Mouse (Mus musculus): ENCODE measurements around the gene Eme2. TPM values are rescaled to one million over a fixed set of nuclear protein-coding genes. Genes with fewer than 3 reads are reported as not detected.

The Eme2 gene
- polyA plus RNA-seq, 1 experiment from 2014 or later: 18.9 TPM

- no peak overlapping the region for H3K27ac ChIP-seq (ENCODE audit: low read length)
- H3K9ac ChIP-seq (replicated peaks; ENCODE audit: low read depth, low read length): no peak overlapping the region
- H3K27me3 ChIP-seq (ENCODE audit: control insufficient read depth, insufficient read depth, low read length): no peaks in the 10 kb centered on the region
- no peaks in the 10 kb centered on the region for H3K9me3 ChIP-seq (ENCODE audit: control insufficient read depth, low read depth, low read length)
- H3K4me2 ChIP-seq (replicated peaks; ENCODE audit: low read depth, low read length): no peak overlapping the region
- 94% methylated on average over 6 of the region's 6 CpGs for WGBS
- peaks cover 5% of the 10 kb centered on the region; the same call in 1 of the 2 replicates for H3K4me1 ChIP-seq (ENCODE audit: control insufficient read depth, insufficient read depth, low read length)
- H3K36me3 ChIP-seq (ENCODE audit: control insufficient read depth, insufficient read depth, low read length): peaks cover 74% of the 10 kb centered on the region
- ATAC-seq (ENCODE audit: insufficient number of reproducible peaks, insufficient read depth, low FRiP score, low read depth): no peak
- no peak overlapping the region for H3K4me3 ChIP-seq (ENCODE audit: low read depth, low read length)
These were observed 5.1 kb upstream of the Eme2 start for GRCm38 (mm10) chr17:24900014-24900413.

GRCm38 (mm10) chr17:24899153-24899552 lies 4.3 kb upstream of the Eme2 start:
- WGBS: 88% methylated on average over 5 of the region's 5 CpGs
- no peaks in the 10 kb centered on the region for H3K27me3 ChIP-seq (ENCODE audit: control insufficient read depth, insufficient read depth, low read length)
- no peak overlapping the region for H3K4me2 ChIP-seq (replicated peaks; ENCODE audit: low read depth, low read length)
- H3K9ac ChIP-seq (replicated peaks; ENCODE audit: low read depth, low read length): no peak overlapping the region
- H3K9me3 ChIP-seq (ENCODE audit: control insufficient read depth, low read depth, low read length): no peaks in the 10 kb centered on the region
- H3K4me1 ChIP-seq (ENCODE audit: control insufficient read depth, insufficient read depth, low read length): peaks cover 7% of the 10 kb centered on the region
- H3K36me3 ChIP-seq (ENCODE audit: control insufficient read depth, insufficient read depth, low read length): peaks cover 67% of the 10 kb centered on the region
- no peak overlapping the region for H3K27ac ChIP-seq (ENCODE audit: low read length)
- H3K4me3 ChIP-seq (ENCODE audit: low read depth, low read length): no peak overlapping the region
- no peak for ATAC-seq (ENCODE audit: insufficient number of reproducible peaks, insufficient read depth, low FRiP score, low read depth)

DNA sequence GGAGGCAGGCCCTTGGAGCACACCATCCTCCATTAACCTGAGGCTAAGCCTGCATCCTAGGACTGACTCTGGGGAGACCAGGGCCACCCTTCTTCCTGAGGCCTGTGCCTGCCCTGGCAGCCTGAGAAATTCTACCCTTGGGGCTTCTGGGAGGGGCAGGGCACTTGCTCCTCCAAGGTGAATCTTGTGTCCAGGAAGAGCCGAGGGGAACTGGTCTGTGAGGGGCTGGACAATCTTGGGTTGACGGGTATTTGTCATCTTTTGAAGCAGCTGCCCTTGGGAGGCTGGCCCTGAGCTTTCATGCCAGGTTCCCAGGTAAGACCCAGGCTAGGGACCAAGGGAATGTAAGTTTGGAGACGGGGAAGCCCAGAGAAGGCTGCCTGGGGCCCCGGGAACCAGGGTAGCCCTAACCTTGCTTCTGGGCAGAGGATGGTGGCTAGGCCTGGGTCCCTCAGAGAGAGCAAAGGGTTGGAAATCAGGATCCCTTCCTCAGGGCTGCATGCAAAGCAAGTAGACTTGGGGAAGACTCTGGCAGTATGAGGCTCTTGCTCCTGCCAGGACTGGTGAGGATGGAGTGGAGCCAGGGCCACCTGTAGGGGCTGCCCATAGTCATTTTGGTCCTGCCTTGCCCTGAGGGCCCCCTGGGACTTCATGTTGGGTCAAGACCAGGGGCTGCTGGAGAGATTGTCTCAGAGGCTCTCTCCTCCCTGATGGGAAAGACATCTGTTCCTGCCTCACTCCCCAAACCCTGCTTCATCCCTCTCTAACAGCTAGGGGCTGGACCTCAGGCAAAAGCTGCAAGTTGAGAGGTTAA lies 3.4 kb upstream of the Eme2 start:
- 80% methylated on average over 4 of the region's 4 CpGs for WGBS
- Histone ChIP-seq H3K4me2 (replicated peaks; ENCODE audit: low read depth, low read length) (no peak overlapping the region), H3K9me3 (ENCODE audit: control insufficient read depth, low read depth, low read length) (no peaks in the 10 kb centered on the region), H3K27me3 (ENCODE audit: control insufficient read depth, insufficient read depth, low read length) (no peaks in the 10 kb centered on the region), H3K27ac (ENCODE audit: low read length) (no peak overlapping the region), H3K4me1 (ENCODE audit: control insufficient read depth, insufficient read depth, low read length) (peaks cover 15% of the 10 kb centered on the region), H3K36me3 (ENCODE audit: control insufficient read depth, insufficient read depth, low read length) (peaks cover 63% of the 10 kb centered on the region), H3K4me3 (ENCODE audit: low read depth, low read length) (peak overlapping the region; percentile 91; the same call in 1 of the 2 replicates), H3K9ac (replicated peaks; ENCODE audit: low read depth, low read length) (0 out of 2 replicates have a peak overlapping the region, but pooled peaks have one; percentile 10)
- ATAC-seq (ENCODE audit: insufficient number of reproducible peaks, insufficient read depth, low FRiP score, low read depth): no peak

DNA sequence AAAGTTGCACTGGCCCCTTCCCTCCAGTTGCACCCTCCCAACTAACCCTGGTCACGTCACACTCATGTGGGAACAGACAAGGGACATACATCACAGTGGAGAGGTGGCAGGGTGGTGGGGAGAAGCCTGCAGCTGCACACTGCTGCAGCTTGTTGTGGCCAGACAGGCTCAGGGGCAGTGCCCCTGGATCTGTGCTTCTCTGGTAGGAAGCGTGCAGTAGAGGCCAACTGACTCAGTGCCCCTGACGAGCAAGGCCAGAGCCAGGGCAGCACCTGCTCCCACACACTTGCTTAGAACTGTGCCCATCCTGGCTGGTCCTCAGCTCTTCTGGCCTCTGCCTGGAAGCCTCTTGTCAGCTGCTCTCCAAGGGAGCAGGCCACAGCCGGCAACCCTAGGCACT lies 2.7 kb upstream of the Eme2 start:
- 70% methylated on average over 4 of the region's 4 CpGs for WGBS
- Histone ChIP-seq H3K4me2 (replicated peaks; ENCODE audit: low read depth, low read length) (peak overlapping the region; percentile 99; the same call in 1 of the 2 replicates), H3K4me1 (ENCODE audit: control insufficient read depth, insufficient read depth, low read length) (peaks cover 15% of the 10 kb centered on the region), H3K36me3 (ENCODE audit: control insufficient read depth, insufficient read depth, low read length) (peaks cover 62% of the 10 kb centered on the region), H3K9me3 (ENCODE audit: control insufficient read depth, low read depth, low read length) (no peaks in the 10 kb centered on the region), H3K9ac (replicated peaks; ENCODE audit: low read depth, low read length) (no peak overlapping the region), H3K27ac (ENCODE audit: low read length) (no peak overlapping the region), H3K4me3 (ENCODE audit: low read depth, low read length) (peak overlapping the region; percentile 91; the same call in 1 of the 2 replicates), H3K27me3 (ENCODE audit: control insufficient read depth, insufficient read depth, low read length) (no peaks in the 10 kb centered on the region)
- ATAC-seq (ENCODE audit: insufficient number of reproducible peaks, insufficient read depth, low FRiP score, low read depth): no peak

DNA sequence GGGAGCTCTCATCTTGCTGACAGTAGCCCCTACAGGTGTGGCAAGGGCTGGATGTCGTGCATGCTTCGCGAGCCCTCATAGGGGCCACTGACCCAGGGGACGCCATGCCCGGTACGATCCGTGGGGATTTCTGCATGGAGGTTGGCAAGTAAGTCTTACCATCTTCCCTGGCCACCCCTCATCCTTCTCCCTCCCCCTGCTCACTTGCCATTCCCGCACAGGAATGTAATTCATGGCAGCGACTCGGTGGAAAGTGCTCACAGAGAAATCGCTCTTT lies 2.0 kb upstream of the Eme2 start:
- Histone ChIP-seq H3K9ac (replicated peaks; ENCODE audit: low read depth, low read length) (peak overlapping the region; percentile 71), H3K27me3 (ENCODE audit: control insufficient read depth, insufficient read depth, low read length) (no peaks in the 10 kb centered on the region), H3K4me1 (ENCODE audit: control insufficient read depth, insufficient read depth, low read length) (peaks cover 15% of the 10 kb centered on the region), H3K4me2 (replicated peaks; ENCODE audit: low read depth, low read length) (peak overlapping the region; percentile 99), H3K36me3 (ENCODE audit: control insufficient read depth, insufficient read depth, low read length) (peaks cover 62% of the 10 kb centered on the region), H3K4me3 (ENCODE audit: low read depth, low read length) (peak overlapping the region; percentile 91), H3K9me3 (ENCODE audit: control insufficient read depth, low read depth, low read length) (no peaks in the 10 kb centered on the region), H3K27ac (ENCODE audit: low read length) (no peak overlapping the region)
- 29% methylated on average over 11 of the region's 11 CpGs for WGBS
- ATAC-seq (ENCODE audit: insufficient number of reproducible peaks, insufficient read depth, low FRiP score, low read depth): no peak

GRCm38 (mm10) chr17:24896241-24896992 lies 1.5 kb upstream of the Eme2 start, which contains the start of gene Nme3:
TSS of gene Nme3 (plus strand) at chr17:24896500.
- H3K9ac ChIP-seq (replicated peaks; ENCODE audit: low read depth, low read length): peak within 1 kb of the TSS; percentile 81
- H3K4me2 ChIP-seq (replicated peaks; ENCODE audit: low read depth, low read length): peak within 1 kb of the TSS; percentile 99
- H3K4me3 ChIP-seq (ENCODE audit: low read depth, low read length): peak within 1 kb of the TSS; percentile 91
- H3K9me3 ChIP-seq (ENCODE audit: control insufficient read depth, low read depth, low read length): no peaks in the 10 kb centered on the region
- ATAC-seq (ENCODE audit: insufficient number of reproducible peaks, insufficient read depth, low FRiP score, low read depth): peak; percentile 80
- no peaks in the 10 kb centered on the region for H3K27me3 ChIP-seq (ENCODE audit: control insufficient read depth, insufficient read depth, low read length)
- WGBS: under 1% methylated on average over 48 of the region's 50 CpGs
- H3K27ac ChIP-seq (ENCODE audit: low read length): peak within 1 kb of the TSS; percentile 78
- peaks cover 60% of the 10 kb centered on the region for H3K36me3 ChIP-seq (ENCODE audit: control insufficient read depth, insufficient read depth, low read length)
- peaks cover 15% of the 10 kb centered on the region for H3K4me1 ChIP-seq (ENCODE audit: control insufficient read depth, insufficient read depth, low read length)

DNA sequence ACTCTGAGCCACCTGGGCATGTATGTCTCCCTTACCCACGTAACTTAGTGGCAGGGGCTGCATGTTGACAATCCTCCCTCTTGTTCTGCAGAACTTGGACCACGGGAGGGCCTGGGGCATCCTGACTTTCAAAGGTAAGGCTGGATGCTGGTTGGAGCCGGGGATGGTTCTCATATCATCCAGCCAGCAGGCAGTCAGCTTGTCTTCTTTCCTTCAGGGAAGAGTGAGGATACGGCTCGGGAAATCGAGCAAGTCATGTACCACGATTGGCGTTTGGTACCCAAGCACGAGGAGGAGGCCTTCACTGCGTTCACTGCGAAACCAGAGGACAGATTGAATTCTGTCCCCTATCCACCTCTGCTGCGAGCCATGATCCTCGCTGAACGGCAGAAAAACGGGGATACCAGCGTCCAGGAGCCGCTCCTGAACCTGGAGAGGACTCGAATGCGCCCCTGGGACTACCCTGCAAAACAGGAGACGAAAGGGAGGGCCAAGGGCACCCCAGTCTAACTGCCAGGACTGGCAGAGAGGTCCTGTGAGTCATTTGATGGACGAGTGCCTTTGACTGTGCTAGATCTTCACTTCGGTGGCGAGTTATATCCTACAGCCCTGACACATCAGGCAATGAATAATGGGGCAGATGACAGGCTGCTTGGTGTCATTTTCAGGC lies 819 bp upstream of the Eme2 start:
- ATAC-seq (ENCODE audit: insufficient number of reproducible peaks, insufficient read depth, low FRiP score, low read depth): no peak
- peak overlapping the region; percentile 81 for H3K9ac ChIP-seq (replicated peaks; ENCODE audit: low read depth, low read length)
- no peaks in the 10 kb centered on the region for H3K27me3 ChIP-seq (ENCODE audit: control insufficient read depth, insufficient read depth, low read length)
- 11% methylated on average over 23 of the region's 23 CpGs for WGBS
- no peaks in the 10 kb centered on the region for H3K9me3 ChIP-seq (ENCODE audit: control insufficient read depth, low read depth, low read length)
- H3K27ac ChIP-seq (ENCODE audit: low read length): peak overlapping the region; percentile 78
- peaks cover 60% of the 10 kb centered on the region for H3K36me3 ChIP-seq (ENCODE audit: control insufficient read depth, insufficient read depth, low read length)
- peak overlapping the region; percentile 91 for H3K4me3 ChIP-seq (ENCODE audit: low read depth, low read length)
- peak overlapping the region; percentile 99 for H3K4me2 ChIP-seq (replicated peaks; ENCODE audit: low read depth, low read length)
- H3K4me1 ChIP-seq (ENCODE audit: control insufficient read depth, insufficient read depth, low read length): peaks cover 15% of the 10 kb centered on the region
